Mouse (Mus musculus): ENCODE measurements around the gene Tmem123. TPM values are rescaled to one million over a fixed set of nuclear protein-coding genes. Genes with fewer than 3 reads are reported as not detected.

Tmem123 gene
- total RNA-seq, 2 experiments from 2014 or later: 84.2 to 106 TPM

DNA sequence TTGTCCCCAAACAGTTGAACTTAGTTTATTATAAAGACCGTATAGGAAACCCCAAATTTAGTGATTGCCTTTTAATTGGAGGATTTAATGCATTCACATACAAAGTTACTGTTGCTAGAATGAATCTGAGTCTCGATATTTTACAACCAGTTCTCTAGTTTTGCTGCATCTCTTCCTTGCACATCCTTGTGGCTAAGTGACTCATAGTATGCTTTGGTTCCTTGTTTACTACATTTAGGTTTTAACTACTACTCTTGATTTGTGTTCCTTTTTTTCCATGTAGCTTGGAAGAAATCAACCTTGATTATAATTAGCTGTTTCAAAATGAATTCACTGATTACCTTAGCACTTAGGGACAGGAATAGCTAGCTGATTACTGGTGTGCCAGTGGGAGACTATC is 11.2 kb downstream of the Tmem123 start:
- DNase-seq: no peak

DNA sequence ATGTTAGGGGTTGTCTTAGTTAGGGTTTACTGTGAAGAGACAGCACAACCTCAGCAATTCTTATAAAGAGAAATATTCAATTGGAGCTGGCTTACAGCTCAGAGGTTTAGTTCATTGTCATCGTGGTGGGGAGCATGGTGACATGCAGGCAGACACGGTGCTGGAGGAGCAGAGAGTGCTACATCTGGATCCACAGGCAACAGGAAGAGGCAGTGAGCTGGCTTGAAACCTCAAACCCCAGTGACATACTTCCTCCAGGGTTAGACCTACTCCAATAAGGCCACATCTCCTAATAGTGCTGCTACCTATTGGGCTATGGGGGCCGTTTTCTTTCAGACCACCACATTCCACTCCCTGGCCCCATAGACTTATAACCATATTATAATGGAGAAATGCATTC is 12.1 kb downstream of the Tmem123 start:
- no peak for DNase-seq

DNA sequence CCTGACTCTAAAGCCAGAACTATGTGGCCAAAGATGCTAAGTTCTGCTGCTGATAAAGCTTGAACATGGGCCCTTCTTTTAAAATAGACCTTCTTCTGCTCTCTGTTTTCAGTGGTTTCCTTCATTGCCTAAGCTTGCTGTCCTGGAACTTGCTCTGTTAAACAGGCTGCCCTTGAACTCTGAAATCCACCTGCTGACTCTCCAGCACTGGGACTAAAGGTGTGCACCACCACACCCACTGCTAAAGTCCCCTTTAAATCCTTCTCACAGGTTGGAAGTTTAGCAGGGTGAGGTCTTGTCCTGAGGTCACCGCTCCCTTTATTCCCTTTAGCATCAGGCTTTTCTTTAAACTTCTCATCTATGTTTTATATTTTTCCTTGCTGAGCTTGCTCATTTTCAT is 13.1 kb downstream of the Tmem123 start:
- DNase-seq: no peak

DNA sequence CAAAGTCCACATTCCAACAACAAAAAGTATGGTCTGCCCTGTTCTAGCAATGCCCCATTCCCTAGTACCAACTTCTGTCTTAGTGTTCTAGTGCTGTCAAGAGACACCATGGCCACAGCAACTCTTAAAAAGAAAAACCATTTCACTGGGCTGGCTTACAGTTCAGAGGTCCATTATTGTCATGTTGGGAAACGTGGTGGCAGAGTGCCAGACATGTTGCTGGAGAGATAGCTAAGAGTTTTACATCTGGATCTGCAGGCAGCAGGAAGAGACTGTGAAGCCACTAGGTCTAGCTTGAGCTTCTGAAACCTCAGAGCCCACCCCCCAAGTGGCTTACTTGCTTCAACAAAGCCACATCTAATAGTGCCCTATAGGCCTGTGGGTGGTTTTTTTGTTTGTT is 13.8 kb downstream of the Tmem123 start:
- DNase-seq: no peak

DNA sequence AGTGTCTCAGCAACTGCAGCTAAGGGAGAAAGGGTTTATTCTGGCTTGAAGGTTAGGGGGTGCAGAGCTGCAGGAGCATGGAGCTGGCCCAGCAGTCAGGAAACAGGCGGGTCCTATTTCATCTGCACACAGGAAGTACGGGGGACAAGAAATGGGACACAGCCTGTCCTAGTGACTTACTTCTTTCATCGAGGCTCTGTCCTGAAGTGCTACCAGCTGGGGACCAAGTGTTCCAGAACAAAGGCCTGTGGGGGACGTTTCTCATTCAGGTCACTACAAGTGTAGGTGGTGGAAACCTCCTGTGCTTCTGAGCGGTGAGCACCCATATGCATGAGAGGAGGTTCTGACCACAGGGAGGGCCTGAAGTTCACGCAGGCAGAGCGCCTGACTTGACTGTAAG is 14.9 kb downstream of the Tmem123 start:
- DNase-seq: no peak

DNA sequence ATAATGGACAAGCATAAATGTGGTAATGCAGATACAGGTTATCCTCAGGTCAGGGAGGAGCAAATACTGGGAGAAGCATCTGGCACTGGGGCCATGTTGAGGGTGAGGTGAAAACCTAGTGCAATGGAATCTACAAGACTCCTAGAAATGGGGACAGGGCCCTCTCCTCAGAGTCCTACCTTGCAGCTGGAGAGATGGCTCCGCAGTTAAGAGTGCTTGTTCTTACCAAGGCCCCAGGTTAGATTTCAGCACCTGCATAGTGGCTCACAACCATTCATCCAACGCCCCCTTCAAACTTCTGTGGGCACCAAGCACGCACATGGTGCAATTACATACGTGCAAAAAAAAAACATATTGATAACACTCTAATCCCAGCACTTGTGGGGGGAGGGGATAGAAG is 15.9 kb downstream of the Tmem123 start:
- DNase-seq: no peak

DNA sequence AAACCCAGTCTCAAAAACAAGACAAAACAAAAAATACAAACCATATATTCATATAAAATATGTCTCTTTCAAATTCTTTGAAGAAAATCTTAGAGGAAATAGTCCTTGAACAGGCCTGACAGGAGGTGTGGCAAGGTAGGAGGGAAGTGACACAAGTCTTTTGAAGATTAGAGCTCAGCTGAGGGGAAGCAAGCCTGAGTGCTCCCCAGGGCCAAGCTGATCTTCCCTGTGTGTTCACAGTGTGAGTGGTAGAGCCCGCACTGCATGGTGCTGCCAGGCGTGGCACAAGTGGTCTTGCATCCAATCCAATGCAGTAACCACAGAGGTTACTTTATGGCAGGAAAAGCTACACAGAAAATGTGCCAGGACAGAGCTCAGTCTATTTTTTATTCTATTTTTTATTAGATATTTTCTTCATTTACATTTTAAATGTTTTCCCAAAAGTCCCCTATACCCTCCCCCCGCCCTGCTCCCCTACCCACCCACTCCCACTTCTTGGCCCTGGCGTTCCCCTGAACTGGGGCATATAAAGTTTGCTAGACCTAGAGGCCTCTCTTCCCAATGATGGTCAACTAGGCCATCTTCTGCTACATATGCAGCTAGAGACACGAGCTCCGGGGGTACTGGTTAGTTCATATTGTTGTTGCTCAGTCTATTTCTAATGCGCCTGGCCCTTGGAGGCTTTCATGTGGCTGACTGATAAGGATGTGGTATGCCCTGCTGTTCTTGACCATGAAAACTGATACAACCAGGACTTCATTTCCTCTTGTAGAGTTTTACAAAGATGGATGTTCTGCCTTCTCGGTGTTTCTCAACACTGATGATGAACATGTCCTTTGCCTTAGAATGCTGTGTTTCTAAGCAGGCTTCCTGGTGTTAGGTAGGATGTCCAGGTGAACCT is 16.7 kb downstream of the Tmem123 start:
- no peak for DNase-seq

DNA sequence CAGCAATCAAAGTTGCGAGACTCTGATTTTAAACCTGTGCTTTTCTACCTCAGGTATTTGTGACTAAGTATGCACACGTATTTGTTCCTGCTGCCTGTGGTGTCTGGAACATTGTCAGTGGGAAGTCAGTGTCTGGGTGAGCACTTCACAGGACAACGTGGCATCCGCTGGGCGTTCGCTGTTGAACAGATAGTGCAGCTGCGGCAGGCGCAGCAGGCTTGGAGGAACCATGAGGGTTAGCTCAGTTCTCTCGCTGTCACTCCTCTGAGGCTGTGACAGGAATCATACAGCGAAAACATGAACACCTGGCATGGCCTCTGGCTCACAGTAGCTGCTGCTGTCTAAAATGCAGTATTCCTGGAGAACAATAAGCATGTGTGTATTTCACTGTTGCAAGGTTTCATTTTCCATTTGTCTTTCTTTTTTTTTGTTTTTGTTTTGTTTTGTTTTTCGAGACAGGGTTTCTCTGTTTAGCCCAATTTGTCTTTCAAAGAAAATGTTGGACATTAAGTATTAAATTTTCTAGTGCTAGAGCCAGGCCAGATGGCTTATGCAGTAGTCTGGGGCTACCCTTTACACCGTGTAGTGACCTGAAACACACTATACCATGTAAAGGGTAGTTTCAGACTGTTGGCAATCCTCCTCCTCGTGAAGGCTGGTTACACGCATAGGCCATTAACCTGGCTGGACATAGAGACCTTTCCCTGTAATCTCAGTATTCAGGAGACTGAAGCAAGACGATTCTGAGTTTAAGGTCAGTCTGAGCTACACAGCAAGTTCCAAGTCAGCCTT is 20.2 kb downstream of the Tmem123 start:
- DNase-seq: no peak

DNA sequence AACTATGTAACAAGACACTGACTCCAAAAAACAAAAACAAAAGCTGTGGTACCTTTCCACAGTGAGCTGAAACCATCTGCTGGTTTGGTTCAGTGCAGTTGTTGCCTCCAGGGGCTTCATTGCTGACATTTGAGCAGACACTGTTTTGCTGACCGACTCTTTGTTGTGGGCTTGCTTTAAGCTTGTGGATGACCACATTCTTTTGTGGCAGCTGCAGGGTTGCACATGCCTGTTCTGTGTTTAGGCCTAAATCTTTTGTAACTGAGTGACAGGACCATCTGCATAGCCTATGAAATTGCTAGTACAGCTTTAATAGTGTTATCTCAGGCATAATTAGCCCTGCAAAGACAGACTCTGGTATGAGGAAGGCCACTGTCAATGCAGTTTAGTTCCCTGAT is 20.8 kb downstream of the Tmem123 start:
- DNase-seq: no peak

DNA sequence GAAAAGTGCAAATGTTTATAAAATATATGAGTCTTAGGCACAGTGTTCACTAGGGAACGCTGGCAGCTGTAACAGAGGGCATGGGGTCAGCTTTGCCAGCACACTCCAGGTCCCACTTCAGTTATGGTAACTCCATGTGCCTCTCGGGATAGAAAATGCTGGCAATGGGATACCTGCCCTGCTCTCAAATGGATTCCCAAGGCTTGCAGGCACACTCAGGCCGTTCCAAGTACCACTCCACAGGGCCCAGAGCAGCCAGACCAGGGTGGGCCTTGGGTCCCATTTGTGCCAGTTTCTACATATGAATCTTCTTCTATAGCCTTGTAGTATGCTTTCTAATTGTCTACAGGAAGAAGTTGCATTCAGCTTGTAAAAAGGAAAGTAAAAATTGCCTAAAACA is 21.6 kb downstream of the Tmem123 start:
- DNase-seq: no peak

DNA sequence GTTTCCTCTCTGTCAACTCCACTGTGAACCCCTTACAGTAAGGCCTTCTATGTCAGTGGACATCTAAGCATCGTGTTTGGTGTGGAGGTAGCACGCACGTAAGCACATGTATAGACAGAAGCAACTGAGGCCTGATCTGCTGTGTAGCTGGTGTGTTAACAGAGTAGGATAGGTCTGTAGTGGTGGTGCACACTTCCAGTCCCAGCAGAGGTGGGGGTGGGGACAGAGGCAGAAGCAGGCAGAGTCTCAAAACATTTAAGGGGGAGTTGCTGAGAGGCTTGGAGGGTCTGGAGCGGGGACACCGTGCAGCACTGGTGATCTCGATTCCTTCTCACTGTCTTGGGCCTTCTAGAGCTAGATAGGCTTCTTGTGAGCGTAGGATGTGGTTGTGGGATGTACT is 22.2 kb downstream of the Tmem123 start:
- no peak for DNase-seq

DNA sequence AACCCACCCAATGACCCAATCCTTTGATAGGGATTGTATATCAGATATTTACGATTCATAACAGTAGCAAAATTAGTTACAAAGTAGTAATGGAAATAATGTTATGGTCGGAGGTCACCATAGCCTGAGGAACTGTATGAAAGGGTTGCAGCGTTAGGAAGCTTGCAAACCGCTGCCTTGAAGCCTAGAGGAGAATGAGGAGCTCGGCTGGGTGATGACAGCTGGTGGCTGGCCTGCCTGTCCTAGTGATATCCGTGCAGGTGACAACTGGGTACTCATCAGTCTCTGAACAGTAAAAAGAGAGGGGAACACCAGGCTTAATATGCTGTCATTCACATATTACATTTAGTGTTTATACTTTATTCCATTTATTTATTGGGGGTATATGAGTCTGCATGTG is 24.6 kb downstream of the Tmem123 start:
- no peak for DNase-seq

DNA sequence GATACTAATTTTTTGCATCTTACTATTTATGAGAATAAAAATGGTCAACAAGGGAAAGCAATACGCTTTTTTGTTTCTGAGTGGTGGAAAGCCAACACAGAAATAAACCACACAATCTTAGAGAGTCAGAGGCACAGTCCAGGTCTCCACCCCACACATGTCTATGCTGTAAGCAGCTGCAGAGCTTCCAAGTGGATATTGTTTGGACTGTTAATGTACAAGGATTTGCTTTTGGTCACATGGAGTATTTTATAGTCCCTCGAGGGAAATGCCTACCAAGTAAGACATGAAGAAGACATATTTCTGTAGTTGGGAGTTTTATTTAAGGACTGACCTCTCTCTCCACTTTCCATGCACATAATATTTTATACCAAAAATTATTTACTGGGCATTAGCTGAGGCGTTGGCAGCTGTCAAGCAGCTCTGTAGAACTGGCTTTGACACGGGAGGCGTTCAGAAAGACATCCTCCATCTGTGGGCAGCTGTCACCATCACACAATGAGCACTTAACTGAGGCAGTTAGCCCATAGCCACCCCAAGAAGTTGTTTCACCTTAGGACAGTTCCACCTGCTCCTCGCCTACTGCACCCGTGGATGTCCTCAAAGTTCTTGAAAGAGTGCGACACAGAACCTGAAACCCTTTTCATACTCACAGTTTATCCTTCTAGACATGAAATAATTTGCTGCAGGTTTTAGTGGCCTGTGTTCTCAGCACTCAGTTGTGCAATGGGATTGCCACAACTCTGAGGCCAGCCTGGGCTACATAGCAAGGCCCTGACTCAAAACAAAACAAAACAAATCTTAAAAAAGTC is 26.1 kb downstream of the Tmem123 start:
- no peak for DNase-seq

DNA sequence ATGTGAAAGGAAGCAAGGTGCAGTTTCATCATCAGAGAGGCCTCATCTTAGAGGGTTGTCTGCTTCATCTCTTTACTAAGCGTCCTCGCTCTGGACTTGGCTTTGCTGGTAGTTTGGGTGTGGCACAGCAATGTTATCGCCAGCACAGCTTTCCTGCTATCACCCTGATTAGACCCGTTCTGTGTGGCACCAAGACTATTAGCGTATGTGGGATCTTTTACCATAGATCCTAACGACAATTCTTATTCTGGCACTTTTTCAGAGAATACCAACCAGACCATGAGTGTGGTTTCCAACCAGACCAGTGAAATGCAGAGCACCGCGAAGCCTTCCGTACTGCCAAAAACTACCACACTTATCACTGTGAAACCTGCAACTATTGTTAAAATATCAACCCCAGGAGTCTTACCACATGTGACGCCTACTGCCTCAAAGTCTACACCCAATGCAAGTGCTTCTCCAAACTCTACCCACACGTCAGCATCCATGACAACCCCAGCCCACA is 26.8 kb downstream of the Tmem123 start:
- DNase-seq: no peak

DNA sequence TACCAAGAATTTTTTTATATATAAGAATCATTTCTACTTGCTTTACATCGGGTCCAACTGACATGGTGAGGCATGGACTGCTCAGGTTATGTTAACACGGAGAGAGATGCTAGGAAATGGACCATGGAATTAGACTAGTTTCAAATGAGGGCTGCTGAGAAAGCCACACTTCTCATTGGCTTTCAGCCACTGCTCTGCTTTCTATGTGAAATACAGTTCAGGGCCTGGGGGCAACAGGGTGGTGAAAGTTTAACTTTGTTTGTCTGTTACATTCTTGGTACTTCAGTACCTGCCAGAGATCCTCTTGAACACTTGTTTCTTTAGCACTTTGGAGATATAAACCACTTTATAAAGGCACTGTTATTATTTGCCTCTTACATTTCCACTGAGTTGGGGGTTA is 29.7 kb downstream of the Tmem123 start:
- no peak for DNase-seq

DNA sequence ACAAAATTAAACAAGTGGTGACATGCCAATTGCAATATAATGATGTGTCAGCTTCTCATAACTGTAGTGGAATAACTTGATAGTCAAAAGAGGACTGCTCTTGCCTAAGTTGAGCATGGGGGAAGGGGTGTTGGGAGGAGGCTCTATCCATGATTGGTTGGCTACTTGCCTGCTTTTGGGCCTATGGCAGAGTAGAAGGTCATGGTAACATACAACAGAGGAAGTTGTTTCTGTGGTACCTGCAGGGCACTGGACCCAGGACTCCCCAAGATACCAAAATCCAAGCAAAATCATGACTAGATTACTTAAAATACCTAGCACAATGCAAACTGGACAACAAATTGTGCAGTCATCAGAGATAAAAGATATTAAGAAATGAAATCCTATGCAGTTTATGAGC is 31.7 kb downstream of the Tmem123 start:
- DNase-seq: no peak

DNA sequence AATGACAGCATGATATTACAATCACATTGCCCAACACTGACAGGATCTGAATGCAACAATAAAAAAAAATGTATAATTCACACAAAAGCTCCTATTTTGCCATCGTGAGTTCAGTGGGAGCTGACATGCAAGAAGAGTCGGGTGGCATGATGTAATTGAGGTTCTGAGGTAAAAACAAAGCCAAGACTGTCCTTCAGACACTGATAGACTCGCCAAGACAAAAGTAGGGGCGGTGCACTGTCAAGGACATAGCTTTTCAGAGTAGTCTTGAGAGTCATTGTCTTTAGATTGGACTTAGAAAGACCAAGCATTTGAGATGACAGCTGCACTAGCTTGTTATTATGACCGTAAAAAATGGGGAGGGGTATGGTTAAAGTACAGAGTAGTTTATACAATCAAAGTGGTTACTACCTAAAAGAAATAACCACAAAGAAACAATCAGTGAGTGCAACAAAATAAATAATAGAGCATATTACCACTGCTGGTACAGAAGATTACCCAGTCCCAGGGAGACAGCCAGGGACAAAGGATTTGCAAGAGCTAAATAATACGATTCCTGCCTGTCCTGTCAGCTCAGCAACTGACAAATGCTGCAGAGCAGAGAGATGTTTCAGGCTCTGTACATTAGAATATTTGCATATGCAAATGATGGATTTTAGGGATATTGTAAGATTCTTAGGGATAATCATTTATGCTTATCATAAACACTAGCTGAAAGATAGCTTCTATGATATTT is 32.5 kb downstream of the Tmem123 start:
- no peak for DNase-seq

DNA sequence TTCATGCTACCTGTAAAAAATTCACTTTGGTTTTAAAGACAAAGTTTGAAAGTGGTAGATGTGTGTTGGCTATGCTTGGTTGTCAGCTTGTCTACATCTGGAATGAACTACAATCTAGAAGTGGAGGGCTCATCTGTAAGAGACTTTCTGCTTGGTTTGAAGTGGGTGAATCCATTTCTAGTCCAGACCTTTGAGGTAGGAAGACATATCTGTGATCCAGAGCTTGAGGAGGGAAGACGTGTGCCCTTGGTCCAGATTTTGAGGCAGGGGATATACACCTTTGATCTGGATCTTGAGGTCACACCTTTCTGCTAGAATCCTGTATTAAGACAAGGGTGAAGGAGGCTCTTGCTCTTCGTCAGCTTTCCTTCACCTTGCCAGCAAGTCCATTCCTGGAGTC is 33.7 kb downstream of the Tmem123 start:
- no peak for DNase-seq

DNA sequence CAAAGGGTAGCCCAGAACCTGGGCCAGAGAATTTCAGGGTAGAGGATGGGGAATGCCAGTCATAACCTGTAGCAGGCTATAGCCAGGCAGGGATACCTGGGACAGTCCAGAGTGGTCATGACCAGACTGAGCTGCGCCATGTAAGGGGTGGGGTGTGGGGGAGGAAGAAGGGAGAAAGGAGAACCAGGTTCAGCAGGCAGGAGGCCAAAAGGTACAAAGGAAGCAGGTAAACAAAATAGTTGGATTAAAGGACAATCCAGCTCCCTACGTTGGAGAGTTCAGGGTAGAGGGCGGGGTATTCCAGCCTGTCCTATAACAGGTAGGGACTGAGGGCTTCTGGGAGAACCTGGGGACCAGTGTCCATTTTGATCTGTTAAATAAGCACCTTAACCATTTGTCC is 34.7 kb downstream of the Tmem123 start:
- no peak for DNase-seq

DNA sequence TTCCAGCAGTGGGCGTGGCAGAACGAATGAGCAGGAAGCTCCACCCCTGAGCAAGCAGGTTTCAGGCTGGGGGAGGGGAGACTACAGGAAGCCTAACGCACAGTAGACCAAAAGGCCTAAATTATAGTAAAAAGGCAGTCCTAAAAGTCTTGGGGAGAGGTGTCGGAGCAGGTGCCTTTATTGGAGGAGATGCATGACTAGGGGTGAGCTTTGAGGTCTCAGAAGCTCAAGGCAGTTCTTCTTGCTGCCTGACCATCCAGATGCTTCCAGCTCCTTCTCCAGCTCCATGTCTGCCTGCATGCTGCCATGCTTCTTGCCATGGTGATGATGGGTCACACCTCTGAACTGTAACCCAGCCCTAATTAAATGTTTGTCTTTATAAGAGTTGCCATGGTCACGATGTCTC is 41.3 kb downstream of the Tmem123 start:
- no peak for DNase-seq

DNA sequence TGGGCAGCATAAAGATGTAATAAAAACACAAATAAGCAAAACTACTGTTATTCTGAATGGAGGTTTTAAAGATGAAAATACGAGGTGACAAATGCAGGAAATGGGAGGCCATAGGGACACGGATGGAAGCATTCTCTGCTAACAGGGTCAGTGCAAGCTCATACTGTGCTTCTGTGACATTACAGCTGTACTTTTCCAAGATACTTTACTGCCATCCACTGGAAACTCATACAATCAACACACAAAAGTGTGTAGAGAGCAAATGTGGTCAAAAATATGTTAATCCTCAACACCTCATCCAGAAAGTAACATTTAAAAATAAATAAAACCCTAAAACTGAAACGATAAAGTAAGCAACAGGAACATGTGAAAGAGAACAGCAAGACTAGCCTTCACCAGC is 58.9 kb downstream of the Tmem123 start:
- no peak for DNase-seq

DNA sequence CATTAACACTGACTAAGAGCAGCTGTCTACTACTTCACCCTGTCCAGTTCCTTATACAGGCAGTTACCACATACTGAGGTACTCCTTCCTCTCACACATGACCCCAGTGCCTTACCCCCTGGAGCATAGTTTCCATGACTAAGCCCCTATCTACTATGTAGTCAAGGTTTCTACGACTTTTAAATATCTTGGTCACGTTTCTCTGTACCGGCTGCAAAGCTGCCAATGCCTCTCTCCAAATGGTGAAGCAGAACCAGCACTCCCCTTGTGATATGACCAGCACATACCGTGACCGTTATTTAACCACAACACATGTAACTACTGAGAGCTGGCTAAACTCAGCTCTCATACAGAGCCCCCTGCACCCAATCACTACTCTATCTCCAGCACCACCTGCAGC is 61.1 kb downstream of the Tmem123 start:
- no peak for DNase-seq
